Mouse (Mus musculus): ENCODE results near the gene Car15. TPM values are rescaled to one million over a fixed set of nuclear protein-coding genes. Genes with fewer than 3 reads are reported as not detected.
A peak's percentile ranks its signal among the peaks of the same experiment; 100 is the strongest.

The Car15 gene
- polyA plus RNA-seq, 1 experiment, result 48.4 TPM

GRCm38 (mm10) chr16:17795643-17796042, 42.5 kb downstream of the Car15 start:
- peaks cover 4% of the 10 kb centered on the region; the same call in 1 of the 2 replicates for H3K27me3 ChIP-seq (ENCODE audit: control insufficient read depth, insufficient read depth, low read length)
- WGBS, result 74% methylated on average over 5 of the region's 5 CpGs
- H3K4me3 ChIP-seq (replicated peaks; ENCODE audit: insufficient read depth, low read depth, low read length), result no peak overlapping the region
- TF ChIP-seq CTCF (IDR thresholded peaks at IDR 0.05; ENCODE audit: borderline replicate concordance, insufficient read depth, low read depth, low read length) (peak; percentile 36; the same call in 1 of the 2 replicates), POLR2A (IDR thresholded peaks at IDR 0.05; ENCODE audit: borderline replicate concordance, insufficient read depth, low read length) (no peak)
- H3K27ac ChIP-seq (ENCODE audit: insufficient read depth, low read length), result no peak overlapping the region
- H3K4me1 ChIP-seq (ENCODE audit: control insufficient read depth, insufficient read depth, low read length), result no peaks in the 10 kb centered on the region
- DNase-seq, result no peak

GRCm38 (mm10) chr16:17794047-17794446, 44.1 kb downstream of the Car15 start:
- no peak for DNase-seq
- no peak overlapping the region for H3K27ac ChIP-seq (ENCODE audit: insufficient read depth, low read length)
- no peak overlapping the region for H3K4me3 ChIP-seq (replicated peaks; ENCODE audit: insufficient read depth, low read depth, low read length)
- TF ChIP-seq CTCF (IDR thresholded peaks at IDR 0.05; ENCODE audit: borderline replicate concordance, insufficient read depth, low read depth, low read length), result no peak
- no peak for TF ChIP-seq POLR2A (IDR thresholded peaks at IDR 0.05; ENCODE audit: borderline replicate concordance, insufficient read depth, low read length)
- no peaks in the 10 kb centered on the region for H3K4me1 ChIP-seq (ENCODE audit: control insufficient read depth, insufficient read depth, low read length)
- 35% methylated on average over 4 of the region's 4 CpGs for WGBS
- H3K27me3 ChIP-seq (ENCODE audit: control insufficient read depth, insufficient read depth, low read length), result peaks cover 4% of the 10 kb centered on the region; the same call in 1 of the 2 replicates

- H3K27ac ChIP-seq (ENCODE audit: insufficient read depth, low read length), result no peak overlapping the region
- WGBS, result 74% methylated on average over 3 of the region's 3 CpGs
- peaks cover 4% of the 10 kb centered on the region; the same call in 1 of the 2 replicates for H3K27me3 ChIP-seq (ENCODE audit: control insufficient read depth, insufficient read depth, low read length)
- DNase-seq, result no peak
- no peak for TF ChIP-seq CTCF (IDR thresholded peaks at IDR 0.05; ENCODE audit: borderline replicate concordance, insufficient read depth, low read depth, low read length)
- TF ChIP-seq POLR2A (IDR thresholded peaks at IDR 0.05; ENCODE audit: borderline replicate concordance, insufficient read depth, low read length), result no peak
- no peak overlapping the region for H3K4me3 ChIP-seq (replicated peaks; ENCODE audit: insufficient read depth, low read depth, low read length)
- H3K4me1 ChIP-seq (ENCODE audit: control insufficient read depth, insufficient read depth, low read length), result no peaks in the 10 kb centered on the region
Observed at GRCm38 (mm10) chr16:17792728-17793127, 45.4 kb downstream of the Car15 start.

- Histone ChIP-seq H3K4me1 (ENCODE audit: control insufficient read depth, insufficient read depth, low read length) (no peaks in the 10 kb centered on the region), H3K4me3 (replicated peaks; ENCODE audit: insufficient read depth, low read depth, low read length) (no peak overlapping the region), H3K27me3 (ENCODE audit: control insufficient read depth, insufficient read depth, low read length) (no peaks in the 10 kb centered on the region), H3K27ac (ENCODE audit: insufficient read depth, low read length) (no peak overlapping the region)
- WGBS, result 40% methylated on average over 3 of the region's 3 CpGs
- DNase-seq, result no peak
- TF ChIP-seq CTCF (IDR thresholded peaks at IDR 0.05; ENCODE audit: borderline replicate concordance, insufficient read depth, low read depth, low read length), result peak; percentile 37; the same call in 1 of the 2 replicates
- TF ChIP-seq POLR2A (IDR thresholded peaks at IDR 0.05; ENCODE audit: borderline replicate concordance, insufficient read depth, low read length), result no peak
Observed at GRCm38 (mm10) chr16:17785337-17785736, 52.8 kb downstream of the Car15 start.

Other genes starting within 250 kb of the Car15 start
- 113 and 125 TPM in 2 replicates for gene Smpd4, start 219.0 kb downstream of the Car15 start, polyA plus RNA-seq (2012; rRNA removed)
- gene Ccdc74a, start 191.9 kb downstream of the Car15 start, polyA plus RNA-seq (2012; rRNA removed), result 112 and 123 TPM in 2 replicates
- 73.1 and 78.7 TPM in 2 replicates for gene Med15, start 105.5 kb downstream of the Car15 start, polyA plus RNA-seq (2012; rRNA removed)
- 101 and 106 TPM in 2 replicates for gene Klhl22, start 78.7 kb downstream of the Car15 start, polyA plus RNA-seq (2012; rRNA removed)
- 2.1 and 2.5 TPM in 2 replicates for gene Scarf2, start 41.1 kb downstream of the Car15 start, polyA plus RNA-seq (2012; rRNA removed)
- gene B830017H08Rik, start 5.2 kb downstream of the Car15 start, polyA plus RNA-seq (2012; rRNA removed), result 4.3 and 4.7 TPM in 2 replicates
- 9.1 and 9.2 TPM in 2 replicates for gene Gm20518, start 53.3 kb upstream of the Car15 start, polyA plus RNA-seq (2012; rRNA removed)
- 0.08 and 0.11 TPM in 2 replicates for gene Tssk1, start 55.9 kb upstream of the Car15 start, polyA plus RNA-seq (2012; rRNA removed)
- 145 and 162 TPM in 2 replicates for gene Dgcr2, start 60.2 kb upstream of the Car15 start, polyA plus RNA-seq (2012; rRNA removed)
- gene Tssk2, start 60.3 kb upstream of the Car15 start, polyA plus RNA-seq (2012; rRNA removed), result not detected in 2 replicates
- 41.5 and 41.7 TPM in 2 replicates for gene Ess2, start 73.0 kb upstream of the Car15 start, polyA plus RNA-seq (2012; rRNA removed)
- not detected in 2 replicates for gene Gsc2, start 76.7 kb upstream of the Car15 start, polyA plus RNA-seq (2012; rRNA removed)
- 64.4 and 76.5 TPM in 2 replicates for gene Slc25a1, start 89.9 kb upstream of the Car15 start, polyA plus RNA-seq (2012; rRNA removed)
- not detected in 2 replicates for gene Vpreb2, start 142.1 kb upstream of the Car15 start, polyA plus RNA-seq (2012; rRNA removed)
- gene Dgcr6, start 214.5 kb upstream of the Car15 start, polyA plus RNA-seq (2012; rRNA removed), result 102 and 104 TPM in 2 replicates